Mouse (Mus musculus) left cerebral cortex, postnatal 14 days (tissue): ENCODE measurements at regions not wholly inside any gene's neighbourhood (a gene's known extent, or its start where the extent isn't known, plus 50 kb on each side); places are given as distances from the start of the nearest gene placed in this dataset.
A peak's percentile ranks its signal among the peaks of the same experiment; 100 is the strongest.
"Not testable (repeated sequence)": the region's sequence is repeated elsewhere in the genome, so short reads cannot be mapped to it uniquely, and the experiment has no call there.

ENCODE experiments used
- DNase-seq, 2 experiments: peaks; one replicate each; pipeline ENCODE4 v3.0.0; 2021 to 2022; ENCODE audit warnings: low spot score in 2 of 2, mixed read lengths in 1 of 2
- intact Hi-C: fragments of 180-260 bp; cut with DNase I; formaldehyde crosslinking; loops from one replicate; pipeline ENCODE4 v1.15.1; 2025

DNA sequence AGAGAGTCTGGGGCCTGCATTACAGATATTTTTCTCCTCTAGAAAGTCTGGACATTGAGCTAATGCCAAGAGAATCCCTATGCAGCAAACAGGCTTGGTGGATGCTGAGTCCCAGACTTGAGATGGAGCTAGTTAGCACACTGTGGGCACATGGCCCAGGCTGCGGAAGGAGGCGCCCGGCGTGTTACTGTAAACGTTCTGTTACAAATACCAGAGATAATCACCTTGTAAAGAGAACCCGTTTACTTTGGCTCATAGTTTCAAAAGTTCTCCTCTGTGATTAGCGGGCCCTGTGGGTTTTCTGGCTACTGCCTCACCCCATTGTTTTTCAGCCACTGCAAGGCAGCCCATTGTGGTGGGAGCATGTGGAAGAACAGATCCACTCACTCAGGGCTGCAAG lies 264.6 kb downstream of the Cyp26b1 start:
- DNase-seq: no peak
- intact Hi-C loops: no loop called here

DNA sequence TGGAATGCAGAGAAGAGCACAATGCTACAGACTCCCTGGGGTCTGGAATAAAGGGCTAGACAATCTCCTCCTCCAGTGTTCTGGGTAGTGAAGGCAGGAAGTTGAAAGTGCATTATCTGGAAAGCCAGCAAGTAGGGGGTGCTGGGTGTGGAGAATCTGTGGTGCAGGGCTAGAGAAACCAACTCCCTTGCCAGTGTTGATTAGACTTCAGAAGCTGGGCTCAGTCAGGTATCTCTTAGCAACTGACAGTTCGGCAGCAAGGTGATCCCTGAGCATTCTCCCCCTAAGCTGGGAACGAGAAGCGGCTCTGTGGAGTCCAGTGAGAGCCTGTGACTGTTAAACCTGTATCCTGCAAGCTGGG lies 265.7 kb downstream of the Cyp26b1 start:
- intact Hi-C loops: no loop called here
- no peak for DNase-seq

DNA sequence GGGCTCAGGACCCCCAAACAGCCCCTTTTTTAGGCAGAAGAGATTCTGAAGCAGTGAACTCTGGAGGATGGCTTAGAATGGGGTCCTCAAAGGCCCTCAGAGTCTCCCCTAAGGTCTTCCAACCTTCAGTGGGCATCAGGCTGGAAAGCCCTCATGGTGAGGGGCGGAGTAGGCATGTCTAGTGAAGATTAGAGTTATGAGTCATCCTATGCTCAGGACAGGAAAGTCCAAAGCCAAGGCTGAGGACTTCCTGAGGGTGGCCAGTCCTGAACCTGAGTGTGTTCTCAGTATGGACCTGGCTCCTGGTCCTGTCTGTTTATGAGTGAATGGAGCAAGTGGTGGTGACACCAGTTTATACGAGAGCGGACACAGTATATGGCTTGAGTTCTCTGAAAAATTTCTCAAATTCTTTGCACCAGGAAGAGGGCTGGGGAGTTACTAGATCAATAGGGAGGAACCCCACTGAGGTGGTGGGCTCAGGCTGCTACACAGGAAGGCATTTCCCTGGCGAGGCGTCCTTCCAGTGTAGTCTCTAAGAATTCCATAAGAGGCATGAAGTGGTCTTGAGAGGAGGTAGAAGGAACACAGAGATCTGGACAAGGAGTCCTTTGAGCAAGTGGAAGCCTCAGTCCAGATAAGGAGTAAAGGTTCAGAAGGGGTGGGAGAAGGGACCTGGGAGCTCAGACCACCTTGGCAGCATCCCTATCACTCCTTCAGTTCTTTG lies 266.2 kb downstream of the Cyp26b1 start:
- no peak for DNase-seq
- intact Hi-C loops: no loop called here

DNA sequence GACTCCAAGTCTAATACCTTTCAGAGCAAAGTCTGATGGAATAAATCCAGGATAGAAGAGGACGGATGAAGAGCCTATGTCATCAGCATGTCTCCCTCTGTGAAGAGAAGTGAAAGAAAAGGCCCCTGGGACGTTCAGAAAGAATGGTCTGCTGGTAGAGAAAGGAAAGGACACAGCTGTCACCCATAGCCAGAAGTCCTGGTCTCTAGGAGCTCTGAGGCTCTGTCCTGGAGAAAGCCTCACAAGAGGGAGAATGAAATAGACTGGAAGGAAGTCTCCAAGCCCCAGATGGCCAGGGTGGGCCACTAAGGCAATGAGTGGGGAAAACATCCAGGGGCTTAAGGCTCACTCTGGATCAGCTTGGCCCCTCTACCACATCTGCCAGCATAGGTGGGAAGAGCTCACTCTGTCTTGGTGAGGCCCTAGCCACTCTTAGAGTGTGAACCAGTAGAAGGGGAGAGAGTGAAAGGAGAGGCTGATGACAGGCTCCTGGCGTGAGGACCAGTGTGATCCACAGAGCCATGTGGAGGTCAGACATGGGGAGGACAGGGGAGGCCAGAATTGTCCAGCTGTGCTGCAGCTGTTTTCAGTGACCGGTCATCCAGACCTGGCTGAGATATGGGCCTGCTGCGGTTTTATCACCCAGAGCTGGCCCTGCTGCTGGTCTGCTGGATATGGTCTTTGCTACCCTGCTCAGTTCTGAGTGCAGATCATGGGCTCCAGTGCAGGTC lies 268.2 kb downstream of the Cyp26b1 start:
- no peak for DNase-seq
- intact Hi-C loops: no loop called here

DNA sequence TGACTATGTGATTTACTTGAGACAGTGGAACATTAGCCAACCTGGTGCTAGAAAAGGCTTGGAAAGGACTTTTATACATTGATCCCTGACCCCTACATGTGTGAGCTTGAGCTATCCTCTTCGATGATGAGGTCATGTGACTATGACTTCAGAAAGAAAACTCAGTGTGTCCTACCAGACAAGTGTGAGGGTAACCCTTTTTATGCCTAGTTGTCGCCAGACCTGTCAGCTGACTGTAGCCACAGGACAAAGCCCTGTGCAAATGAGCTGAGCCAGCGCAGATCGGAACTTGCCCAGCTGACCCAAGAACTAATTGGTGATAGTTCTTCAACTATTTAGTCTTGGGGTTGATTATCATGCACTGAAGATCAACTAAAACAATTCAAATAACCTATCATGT lies 269.5 kb downstream of the Cyp26b1 start:
- intact Hi-C loops: loop anchor here (5.0 kb wide), 1 partner anchor 263 kb away; no protein-coding TSS in a partner anchor
- DNase-seq: no peak

DNA sequence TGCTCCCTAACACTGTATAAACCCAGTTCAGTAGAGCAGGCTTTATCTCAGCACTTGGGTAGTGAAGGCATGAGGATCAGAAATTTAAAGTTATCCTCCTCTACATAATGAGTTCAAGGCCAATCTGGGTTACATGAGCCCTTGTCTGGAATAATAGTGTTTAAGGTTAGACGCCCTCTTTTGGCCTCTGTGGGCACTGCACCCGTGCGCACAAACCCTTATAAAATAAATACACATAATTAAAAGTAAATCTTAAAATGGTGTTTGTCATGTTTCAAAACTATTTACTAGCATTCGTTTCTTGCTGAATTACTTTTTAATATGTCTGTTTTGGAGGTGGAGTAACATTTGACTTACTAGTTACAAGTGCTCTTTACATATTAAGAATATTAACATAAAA lies 271.2 kb downstream of the Cyp26b1 start:
- DNase-seq: no peak
- intact Hi-C loops: loop anchor here (5.0 kb wide), 1 partner anchor 265 kb away; no protein-coding TSS in a partner anchor

DNA sequence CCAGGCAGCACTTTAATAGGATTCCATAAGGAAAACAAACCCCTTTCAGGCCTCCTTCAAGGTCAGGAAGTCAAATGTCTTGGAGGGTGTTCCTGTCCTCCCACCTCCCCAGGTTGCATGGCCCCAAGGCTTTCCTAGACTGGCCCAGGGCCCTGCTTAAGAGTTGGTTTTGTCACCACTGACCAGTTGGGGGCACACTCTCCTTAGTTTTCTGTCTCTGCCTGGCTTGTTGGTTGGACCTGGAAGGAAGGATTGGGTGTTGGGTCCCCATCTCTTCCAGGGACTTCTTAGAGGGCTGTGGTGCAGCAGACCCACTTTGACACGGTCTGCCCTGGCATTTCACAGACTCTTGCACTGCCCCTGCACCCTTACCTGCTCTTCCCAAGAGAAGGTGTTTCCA lies 273.1 kb downstream of the Cyp26b1 start:
- intact Hi-C loops: loop anchor here (5.0 kb wide), 1 partner anchor 267 kb away; no protein-coding TSS in a partner anchor

DNA sequence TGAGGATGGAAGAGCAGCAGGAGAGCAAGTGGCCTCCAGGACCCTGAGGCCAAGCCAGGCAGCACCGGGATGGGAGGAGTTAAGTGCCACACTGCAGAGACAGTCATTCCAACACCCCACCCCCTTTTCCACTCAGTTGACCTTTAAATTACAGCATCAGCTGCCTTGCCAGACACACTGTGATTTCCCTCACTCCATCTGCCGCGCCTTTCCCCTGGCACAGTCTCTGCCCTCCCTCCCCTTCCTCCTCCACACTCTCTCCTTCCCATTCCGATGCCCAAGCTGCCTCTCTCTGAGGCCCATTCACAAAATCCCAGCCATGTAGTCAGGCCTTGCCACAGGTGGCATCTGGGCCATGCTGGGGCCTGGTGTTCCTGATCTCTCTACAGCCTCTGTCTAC lies 274.9 kb downstream of the Cyp26b1 start:
- peak; percentile 46 to 82 for DNase-seq
- intact Hi-C loops: loop anchor here (5.0 kb wide), 1 partner anchor 221 kb away; no protein-coding TSS in a partner anchor

More for the DNA sequence above, 273.1 kb downstream of the Cyp26b1 start:
- peak in 1 of 2 experiments; percentile 45 for DNase-seq

DNA sequence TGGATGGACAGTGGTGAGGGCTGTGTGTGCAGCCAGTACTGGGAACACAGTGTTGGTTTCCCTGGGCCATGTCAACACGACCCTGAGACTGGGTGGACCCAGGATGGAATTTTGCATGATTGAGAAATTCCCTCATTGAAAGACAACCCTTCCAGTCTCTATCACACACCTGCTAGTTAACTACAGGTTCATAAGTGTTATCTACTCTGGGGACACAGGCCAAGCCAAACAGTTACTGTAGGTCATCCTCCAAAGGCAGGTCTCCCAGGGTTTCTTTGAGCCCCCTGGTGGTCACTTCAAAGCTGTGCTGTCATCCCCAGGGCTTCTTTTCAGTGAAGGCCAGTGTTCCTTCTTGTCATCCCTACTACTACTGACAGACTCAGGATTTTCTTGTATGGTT lies 276.7 kb downstream of the Cyp26b1 start:
- no peak for DNase-seq
- intact Hi-C loops: loop anchor here (5.0 kb wide), 1 partner anchor 220 kb away; no protein-coding TSS in a partner anchor

DNA sequence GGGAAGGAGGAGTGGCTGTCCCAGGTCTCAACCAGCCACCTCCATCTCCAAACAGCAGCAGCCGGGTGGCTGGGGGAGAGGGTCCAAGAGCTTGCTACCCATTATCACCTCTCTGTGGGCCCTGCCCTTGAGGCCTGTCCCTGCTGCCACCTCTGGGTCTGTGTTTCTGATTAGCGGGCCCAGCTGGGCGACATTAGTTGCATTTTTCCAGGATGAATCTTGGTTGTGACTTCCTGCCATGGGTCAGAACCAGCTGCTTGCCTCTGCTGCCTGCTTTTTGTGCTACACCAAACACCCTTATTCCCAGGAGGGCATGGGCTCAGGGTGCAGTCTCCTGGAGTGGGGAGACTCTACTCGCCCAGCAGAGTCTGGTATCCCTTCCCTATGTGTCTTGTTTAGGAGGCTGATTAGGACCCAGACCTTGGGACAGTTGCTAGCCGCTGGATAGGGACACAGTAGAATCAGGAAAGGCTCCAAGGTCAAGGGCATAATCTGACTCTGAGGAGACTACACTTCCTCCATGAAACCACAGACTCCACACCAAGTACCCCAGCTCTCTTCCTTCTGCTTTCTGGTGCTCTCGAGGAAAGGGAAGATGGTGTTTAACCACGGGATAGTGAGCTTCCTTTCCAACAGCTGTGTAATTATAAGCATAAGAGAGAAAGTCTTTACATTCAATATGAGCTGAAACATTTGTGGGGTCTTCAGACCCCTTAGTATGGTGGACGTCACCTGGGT lies 278.4 kb downstream of the Cyp26b1 start:
- intact Hi-C loops: loop anchor here (5.0 kb wide), 1 partner anchor 218 kb away; no protein-coding TSS in a partner anchor
- no peak for DNase-seq

DNA sequence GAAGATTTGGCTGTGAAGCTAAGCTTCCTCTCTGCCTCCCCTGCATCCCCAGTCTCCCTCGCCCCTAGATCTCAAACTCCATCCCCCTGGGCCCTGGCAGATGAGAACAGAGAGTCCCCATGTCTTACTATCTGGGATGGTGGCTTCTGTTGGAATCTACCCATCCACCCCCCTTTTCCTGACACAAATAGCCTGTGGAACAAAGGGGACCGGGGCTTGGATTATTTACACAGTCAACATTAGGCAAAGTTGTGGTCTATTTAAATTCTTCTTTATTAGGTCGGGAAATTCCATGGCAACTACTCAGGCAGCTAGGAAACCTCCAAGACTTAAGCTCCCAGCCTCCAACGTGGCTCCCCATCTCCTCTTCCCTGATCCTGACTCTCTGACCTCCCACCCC lies 279.9 kb downstream of the Cyp26b1 start:
- no peak for DNase-seq
- intact Hi-C loops: no loop called here

DNA sequence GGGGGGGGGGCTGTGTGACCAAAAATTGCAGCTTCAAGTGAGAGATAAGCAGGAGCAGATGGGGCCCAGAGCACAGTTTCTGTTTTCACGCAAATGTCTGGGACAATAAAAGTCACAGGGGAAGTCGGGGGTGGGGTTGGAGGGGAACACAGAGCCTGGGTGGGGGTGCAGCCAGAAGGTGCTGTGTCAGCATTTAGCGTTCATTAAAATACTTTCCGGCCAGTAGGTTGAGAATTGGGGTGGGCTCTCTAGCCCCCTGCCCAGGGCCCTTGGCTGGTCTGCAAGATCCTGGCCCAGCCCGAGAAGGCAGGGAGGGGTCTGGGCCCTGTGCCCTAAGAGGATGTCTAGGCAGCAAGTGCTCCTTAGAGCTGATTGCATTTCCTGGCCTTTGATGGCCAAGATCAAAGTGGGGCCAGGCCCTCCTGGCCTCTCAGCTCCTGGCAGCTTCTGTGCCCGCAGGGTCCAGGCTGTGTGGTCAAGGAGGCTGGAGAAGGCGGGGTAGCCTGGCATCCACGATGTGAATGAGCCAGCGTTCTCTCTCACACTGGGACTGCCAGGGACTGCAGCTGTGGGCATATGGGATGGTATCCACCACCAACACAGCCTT lies 283.0 kb downstream of the Cyp26b1 start:
- intact Hi-C loops: no loop called here
- no peak for DNase-seq

DNA sequence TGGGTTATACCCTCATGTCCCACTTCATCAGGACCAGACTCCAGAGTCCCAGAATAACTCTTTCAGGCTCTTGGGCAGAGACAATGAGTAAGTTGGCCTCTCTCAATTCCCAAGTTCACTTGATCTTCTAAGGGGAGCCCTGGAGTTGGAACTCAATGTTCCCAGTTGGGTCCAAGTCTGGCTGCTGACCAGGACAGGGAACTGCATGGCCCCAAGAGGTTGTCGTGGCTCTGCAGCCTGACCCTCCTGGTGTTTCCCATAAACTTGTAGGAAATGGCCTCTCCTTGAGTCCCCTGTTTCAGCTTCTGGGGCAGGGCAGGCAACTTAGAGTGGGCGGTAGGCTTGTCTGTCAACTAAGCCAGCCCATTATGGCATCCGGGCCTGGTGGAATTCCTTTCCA lies 286.2 kb downstream of the Cyp26b1 start:
- intact Hi-C loops: no loop called here
- no peak for DNase-seq

DNA sequence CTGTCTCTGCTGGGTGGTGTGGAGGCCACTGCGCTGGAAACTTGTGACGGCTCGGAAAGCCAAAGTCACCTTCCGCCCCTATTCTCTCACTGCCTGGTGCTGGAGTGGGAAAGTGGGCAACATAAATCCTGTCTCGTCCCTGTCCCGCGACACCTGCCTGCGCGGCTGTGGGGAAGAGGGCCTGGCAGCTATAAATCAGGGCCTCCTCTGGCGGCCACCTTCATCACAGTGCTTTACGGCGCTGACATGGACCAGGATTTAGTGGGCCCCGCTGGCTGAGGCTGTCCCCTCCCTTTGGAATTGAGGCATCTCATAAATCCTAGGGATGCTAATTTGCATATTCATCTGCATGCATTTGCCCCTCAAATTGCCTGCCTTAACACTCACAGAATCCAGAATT lies 287.1 kb downstream of the Cyp26b1 start:
- intact Hi-C loops: no loop called here
- DNase-seq: no peak

DNA sequence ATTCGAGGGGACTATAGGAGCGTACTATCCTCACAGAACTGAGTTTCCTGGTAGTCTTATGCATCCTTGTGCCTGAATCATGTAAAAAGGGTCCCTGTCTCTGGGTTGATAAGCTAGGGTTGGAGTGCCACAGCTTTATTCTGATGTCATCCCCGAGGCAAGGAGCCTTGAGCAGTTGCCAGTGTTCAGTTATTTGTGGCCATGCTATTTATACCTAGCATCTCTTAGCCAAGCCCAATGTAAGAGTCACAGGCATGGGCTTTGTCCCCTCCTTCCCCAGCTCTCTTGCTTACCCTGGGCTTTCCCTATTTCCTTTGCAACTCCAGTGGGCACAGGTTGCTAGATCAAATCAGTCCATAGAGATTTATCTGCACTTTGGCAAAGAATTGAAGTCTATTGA lies 288.6 kb downstream of the Cyp26b1 start:
- peak in 1 of 2 experiments; percentile 20 for DNase-seq
- intact Hi-C loops: no loop called here

DNA sequence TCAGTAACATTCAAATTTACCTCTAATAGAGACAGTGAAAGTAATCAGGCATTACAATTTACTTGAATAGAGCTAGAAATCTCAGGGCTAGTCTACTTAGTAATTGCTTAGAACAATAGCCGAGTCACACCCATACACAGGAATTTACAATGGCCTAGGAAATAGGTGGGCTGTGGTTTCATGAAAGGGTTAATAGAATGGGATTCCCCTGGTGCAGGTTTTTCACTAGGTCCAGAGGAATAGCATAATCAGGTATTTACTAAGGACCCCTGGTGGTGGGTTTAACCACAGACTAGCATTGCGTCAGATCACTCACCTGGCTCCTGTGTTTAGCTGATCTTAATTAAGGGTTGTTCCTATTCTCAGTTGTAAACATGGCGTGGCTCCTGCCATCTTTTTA lies 290.8 kb downstream of the Cyp26b1 start:
- DNase-seq, intact Hi-C loops: not testable (repeated sequence)

DNA sequence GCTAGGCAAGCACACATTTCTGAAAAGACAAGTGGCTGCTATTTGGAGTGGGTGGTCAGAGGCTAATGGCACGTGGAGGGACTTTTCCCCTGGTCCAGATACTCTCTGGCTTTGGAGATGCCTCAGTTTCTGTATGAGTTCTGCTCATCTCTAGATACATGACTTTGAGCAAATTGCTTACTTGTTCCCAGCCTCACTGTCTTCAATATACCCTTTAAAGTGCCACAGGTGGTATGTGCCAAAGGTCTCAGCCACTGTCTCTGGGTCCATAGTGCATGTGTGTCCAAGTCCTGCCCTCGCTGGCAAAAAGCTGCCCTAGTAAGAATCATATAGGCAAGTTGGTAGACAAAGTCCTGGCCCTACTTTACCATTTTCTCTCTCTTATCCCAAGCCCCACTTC lies 291.5 kb downstream of the Dysf start:
- no peak for DNase-seq
- intact Hi-C loops: no loop called here

DNA sequence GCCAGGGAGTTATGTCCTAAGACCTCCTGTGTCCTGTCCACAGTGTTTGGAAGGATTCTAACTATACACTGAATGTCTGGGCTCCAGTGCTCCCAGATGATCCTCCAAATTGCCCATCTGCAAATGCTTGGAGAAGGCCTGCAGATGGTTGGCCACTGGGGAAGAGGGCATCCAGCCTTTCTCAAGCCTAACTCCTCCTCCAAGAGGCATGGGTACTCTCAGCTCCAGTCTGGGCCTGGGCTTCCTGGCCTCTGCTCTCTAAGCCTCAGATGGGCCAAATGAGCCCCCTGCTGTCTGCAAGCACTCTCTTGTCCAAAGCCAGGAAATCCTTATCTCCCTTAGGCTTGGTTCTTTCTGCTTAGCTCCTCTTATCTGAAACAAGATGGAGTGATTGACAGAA lies 290.8 kb downstream of the Dysf start:
- intact Hi-C loops: no loop called here

DNA sequence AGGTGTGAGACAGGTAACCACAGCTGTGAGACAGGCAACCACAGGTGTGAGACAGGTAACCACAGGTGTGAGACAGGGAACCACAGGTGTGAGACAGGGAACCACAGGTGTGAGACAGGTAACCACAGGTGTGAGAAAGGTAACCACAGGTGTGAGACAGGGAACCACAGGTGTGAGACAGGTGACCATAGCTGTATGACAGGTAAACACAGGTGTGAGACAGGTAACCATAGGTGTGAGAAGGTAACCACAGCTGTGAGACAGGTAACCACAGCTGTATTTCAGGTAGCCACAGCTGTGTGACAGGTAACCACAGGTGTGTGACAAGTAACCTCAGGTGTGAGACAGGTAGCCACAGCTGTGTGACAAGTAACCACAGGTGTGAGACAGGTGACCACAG lies 265.5 kb downstream of the Dysf start:
- intact Hi-C loops, DNase-seq: not testable (repeated sequence)

More for the DNA sequence above, 290.8 kb downstream of the Dysf start:
- no peak for DNase-seq
